Mouse (Mus musculus) left cerebral cortex, postnatal 10 days (tissue): ENCODE measurements at regions not wholly inside any gene's neighbourhood (a gene's known extent, or its start where the extent isn't known, plus 50 kb on each side); places are given as distances from the start of the nearest gene placed in this dataset.

Source experiments
- DNase-seq, 2 experiments: peaks; one replicate each; pipeline ENCODE4 v3.0.0; 2021 to 2022; ENCODE audit warnings: low spot score in 2 of 2, mixed read lengths in 1 of 2; ENCODE audit errors: extremely low spot score in 1 of 2
- intact Hi-C: fragments of 180-260 bp; cut with DNase I; formaldehyde crosslinking; loops from one replicate; pipeline ENCODE4 v1.15.1; 2025

- intact Hi-C loops = no loop called here
- DNase-seq = no peak
Measured at GRCm38 (mm10) chr9:47320345-47320744, 209.6 kb upstream of the Cadm1 start.

GRCm38 (mm10) chr9:47321106-47321789 is 208.7 kb upstream of the Cadm1 start:
- intact Hi-C loops = no loop called here
- no peak for DNase-seq

DNA sequence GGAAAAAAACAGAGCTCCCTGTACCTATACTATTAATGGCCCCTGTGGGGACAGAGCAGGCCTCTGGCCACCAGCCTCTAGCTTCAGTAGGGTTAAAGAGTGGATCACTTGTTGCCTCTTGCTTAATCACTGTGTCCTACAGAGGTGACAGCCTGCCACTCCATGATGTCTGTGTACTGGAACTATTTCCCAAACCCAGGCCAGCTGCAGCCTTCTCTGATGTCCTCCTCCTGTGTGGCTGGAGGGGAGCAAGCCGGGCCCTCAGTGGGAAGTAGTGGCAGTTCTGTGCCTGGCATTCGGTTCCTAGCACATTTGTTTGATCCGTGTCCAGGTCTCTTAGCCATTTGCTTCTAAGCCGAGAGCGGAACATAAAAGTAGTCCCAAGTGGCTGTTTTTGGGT is 207.7 kb upstream of the Cadm1 start:
- no peak for DNase-seq
- intact Hi-C loops = no loop called here

DNA sequence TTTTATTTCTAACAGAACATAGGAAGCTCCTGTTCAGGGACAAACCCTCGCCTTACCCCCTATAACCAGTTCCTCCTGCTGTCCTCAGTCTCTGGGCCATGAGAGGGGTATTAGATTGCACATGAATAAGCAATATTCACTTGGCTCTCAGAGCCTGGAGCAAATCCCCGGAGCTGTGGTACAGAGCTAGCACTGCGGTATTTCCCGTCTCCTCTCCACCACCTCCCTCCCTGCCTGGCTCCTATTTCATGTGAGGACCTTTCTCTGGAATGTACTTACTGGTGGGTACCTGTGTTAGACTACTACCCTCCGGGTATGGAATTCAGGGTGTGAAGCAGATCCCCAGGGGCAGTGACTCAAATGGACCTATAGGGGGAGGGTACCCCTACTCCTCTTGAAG is 206.9 kb upstream of the Cadm1 start:
- intact Hi-C loops = no loop called here
- DNase-seq = no peak

- peak in 1 of 2 experiments; percentile 50 for DNase-seq
- intact Hi-C loops = no loop called here
Measured at GRCm38 (mm10) chr9:47327575-47327974, 202.4 kb upstream of the Cadm1 start.

DNA sequence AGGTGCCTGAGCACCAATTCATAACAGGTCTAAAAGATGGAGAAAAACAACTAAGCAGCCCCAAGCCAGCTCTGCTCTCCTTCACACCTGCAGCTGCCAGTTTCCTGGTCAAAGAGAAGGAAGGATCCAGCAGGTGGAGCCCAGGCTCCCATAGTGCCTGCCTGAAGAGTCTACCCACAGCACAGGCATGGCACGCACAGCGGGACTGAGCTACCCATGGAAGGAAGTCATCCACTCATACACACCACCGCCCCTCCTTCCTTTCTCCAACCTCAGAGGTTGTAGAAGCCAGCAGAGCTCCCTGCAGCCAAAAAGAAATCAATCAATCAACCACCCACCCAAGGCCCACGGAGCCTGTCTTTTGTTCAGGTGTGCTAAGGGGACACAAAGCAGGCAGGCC is 197.0 kb upstream of the Cadm1 start:
- DNase-seq = no peak
- intact Hi-C loops = no loop called here

GRCm38 (mm10) chr9:47338221-47338620 is 191.8 kb upstream of the Cadm1 start:
- DNase-seq = no peak
- intact Hi-C loops = no loop called here

DNA sequence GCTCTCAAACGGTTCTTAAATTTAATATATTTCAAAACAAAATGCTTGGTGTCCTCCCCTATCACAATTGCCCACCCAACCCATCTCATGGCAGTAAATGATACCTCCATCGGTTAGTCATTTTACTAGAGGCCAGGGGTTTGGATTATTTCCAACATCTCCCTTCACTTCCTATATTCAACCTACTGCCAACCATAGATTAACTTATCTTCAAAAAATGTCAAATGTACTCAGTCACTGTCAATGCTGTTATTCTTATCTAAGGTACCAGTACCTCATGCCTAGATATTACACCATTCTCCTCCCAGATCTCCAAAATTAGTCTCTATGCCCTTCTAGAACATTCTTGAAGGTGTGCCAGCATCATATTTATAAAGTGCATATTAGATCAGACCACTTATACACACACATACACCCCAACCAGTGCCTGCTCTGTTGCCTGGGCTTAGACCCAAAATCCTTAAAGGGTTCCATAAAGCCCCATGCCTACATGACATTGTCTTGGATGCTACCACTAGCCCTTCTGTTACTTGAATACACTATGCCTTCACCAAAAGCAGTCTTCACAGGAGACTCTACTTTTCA is 183.4 kb upstream of the Cadm1 start:
- no peak for DNase-seq
- intact Hi-C loops = no loop called here

DNA sequence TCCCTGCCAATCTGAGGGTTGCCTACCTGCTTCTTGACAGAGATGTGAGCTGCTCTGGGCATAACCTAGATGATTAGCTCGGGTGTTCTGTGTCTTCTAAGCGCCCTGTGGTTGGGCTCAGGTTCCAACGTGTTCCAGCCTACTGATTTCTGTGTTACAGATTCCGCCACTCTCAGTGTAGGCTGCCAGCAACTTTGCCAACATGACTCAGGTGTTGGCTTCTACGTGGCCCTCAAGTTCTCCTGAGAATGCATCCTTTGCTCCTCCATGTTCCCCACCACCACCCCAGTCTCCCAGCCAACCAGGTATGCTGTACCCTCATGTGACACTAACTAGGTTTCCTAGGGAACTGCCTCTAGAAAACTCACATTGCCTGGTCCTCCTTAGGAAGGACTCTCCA is 179.7 kb upstream of the Cadm1 start:
- DNase-seq = no peak
- intact Hi-C loops = no loop called here

GRCm38 (mm10) chr9:47351036-47351435 is 178.9 kb upstream of the Cadm1 start:
- intact Hi-C loops = no loop called here
- no peak for DNase-seq

- intact Hi-C loops = no loop called here
Measured at GRCm38 (mm10) chr9:47353017-47353416, 177.0 kb upstream of the Cadm1 start.

GRCm38 (mm10) chr9:47353972-47354371 is 176.0 kb upstream of the Cadm1 start:
- intact Hi-C loops = no loop called here
- no peak for DNase-seq

More at GRCm38 (mm10) chr9:47353017-47353416, 177.0 kb upstream of the Cadm1 start:
- no peak for DNase-seq

DNA sequence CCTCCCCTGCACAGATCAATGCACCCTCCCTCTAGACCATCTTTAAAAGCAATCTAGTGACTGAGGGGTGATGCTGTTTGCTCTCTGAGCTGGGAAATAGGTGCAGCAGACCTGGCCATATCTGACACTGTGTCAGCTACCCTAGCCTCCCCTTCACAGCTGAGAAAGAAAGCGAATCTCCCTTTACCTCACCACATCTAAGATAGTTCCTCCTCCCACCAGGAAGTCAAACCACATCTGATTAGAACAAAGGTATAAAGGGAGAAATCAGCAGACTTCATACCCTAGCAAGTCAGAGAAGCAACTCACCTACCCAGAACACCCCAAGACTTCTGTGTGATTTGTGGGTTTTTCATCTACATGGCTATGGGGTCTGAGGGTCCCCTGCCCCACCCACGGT is 175.6 kb upstream of the Cadm1 start:
- intact Hi-C loops = no loop called here
- no peak for DNase-seq

GRCm38 (mm10) chr9:47354866-47355265 is 175.1 kb upstream of the Cadm1 start:
- intact Hi-C loops = no loop called here
- DNase-seq = peak in 1 of 2 experiments; percentile 48

DNA sequence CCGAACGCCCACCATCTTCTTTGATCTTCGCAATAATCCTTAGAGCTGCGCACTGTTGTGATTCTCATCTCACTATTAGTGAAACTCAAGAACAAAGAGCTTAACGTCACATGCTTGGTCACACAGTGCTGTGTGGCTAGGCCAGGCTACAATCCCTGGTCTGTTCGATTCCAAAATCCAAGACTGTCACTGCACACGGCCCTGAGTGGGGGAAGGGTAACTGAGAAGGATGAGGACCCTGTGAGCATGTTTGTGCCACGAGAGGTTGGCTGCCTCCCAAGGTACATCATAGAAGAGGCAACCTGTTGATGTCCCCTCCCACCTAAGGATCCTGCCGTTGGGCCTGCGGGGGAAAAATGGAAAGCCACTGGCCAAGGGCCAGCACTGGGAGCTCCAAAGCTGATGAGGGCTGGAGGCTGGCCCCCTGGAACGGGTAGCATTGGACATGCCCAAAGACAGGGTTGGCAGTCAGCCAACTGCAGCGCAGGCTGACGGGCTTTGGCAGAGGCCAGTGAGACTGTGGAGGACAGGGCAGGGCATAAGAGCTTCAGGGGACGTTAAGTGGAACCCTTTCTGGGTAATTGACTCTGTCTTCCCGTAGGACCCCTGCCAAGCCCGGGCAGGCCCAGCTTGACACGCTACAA is 172.1 kb upstream of the Cadm1 start:
- DNase-seq = peak; percentile 48 to 75
- intact Hi-C loops = no loop called here

DNA sequence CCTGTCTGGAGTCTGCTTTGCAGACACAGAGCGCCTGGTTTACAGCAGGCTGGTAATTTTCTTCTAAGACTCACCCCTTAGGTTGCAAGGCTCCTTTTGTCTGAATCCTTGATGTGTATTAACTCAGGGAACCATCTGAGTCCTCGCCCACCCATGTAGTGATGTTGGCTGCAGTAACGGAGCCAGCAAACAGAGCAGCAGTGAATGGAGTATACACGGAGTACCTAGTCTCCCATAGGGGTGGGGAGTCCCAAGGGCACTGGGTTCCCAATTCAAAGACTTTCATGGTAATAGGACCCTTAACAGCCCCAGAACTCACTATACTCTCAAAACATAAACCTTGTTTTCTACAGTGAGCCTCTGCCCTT is 171.6 kb upstream of the Cadm1 start:
- no peak for DNase-seq
- intact Hi-C loops = no loop called here

GRCm38 (mm10) chr9:47363086-47363485 is 166.9 kb upstream of the Cadm1 start:
- no peak for DNase-seq
- intact Hi-C loops = loop anchor here (10.0 kb wide), 1 partner anchor 162 kb away; no protein-coding TSS in a partner anchor

GRCm38 (mm10) chr9:47364762-47365161 is 165.2 kb upstream of the Cadm1 start:
- intact Hi-C loops = loop anchor here (10.0 kb wide), 1 partner anchor 160 kb away; no protein-coding TSS in a partner anchor

DNA sequence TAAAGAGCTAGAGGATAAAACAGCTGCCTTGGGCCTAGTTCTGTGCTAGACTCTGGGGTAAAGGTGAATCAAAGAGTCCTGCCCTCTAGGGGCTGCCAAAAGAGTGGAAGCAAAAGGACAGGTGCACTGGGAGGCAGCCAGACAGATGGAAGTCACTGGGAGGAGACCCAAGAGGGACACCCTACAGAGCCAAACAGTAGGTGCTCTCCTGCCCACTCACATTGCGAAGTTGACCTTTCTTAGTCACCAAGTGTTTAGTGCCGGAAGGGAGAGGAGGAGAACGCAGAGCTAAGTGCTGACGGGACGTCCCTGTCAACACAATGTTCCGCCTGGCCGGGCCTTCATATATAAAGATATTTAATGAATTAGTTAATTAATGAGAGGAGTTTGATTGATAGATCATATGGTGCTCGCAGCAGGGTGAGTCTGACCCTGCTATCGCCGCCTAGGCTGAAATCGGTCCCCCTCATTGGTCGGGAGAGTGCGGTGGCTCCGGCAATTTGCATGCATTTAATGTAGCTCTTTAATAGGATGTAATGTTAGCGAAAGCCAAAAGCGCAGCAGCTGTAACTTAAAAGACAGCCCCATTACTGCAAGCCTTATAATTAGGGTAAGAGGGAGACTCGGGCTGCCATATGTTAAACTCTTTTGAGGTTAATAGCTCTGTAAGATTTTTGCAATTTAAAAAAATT is 162.6 kb upstream of the Cadm1 start:
- DNase-seq = no peak
- intact Hi-C loops = loop anchor here (10.0 kb wide), 1 partner anchor 157 kb away; no protein-coding TSS in a partner anchor

More at GRCm38 (mm10) chr9:47364762-47365161, 165.2 kb upstream of the Cadm1 start:
- DNase-seq = no peak
